Mouse (Mus musculus) kidney, embryonic 16.5 days (tissue): ENCODE results near the gene Bbs10. TPM values are rescaled to one million over a fixed set of nuclear protein-coding genes. Genes with fewer than 3 reads are reported as not detected.

Source experiments
- ATAC-seq: fragments of 200-750 bp; cut with Nextera tagmentation; 2 replicates; pipeline ENCODE4 v1.8.0; 2017; ENCODE audit warnings: moderate TSS enrichment; ENCODE audit not compliant: low FRiP score, low TSS enrichment
- H3K27ac ChIP-seq: fragments of 300-500 bp; sonication (generic); 2 replicates; pipeline ENCODE4 v1.5.1; 2014; ENCODE audit warnings: low read length
- H3K27me3 ChIP-seq: fragments of 300-500 bp; sonication (generic); 2 replicates; pipeline ENCODE4 v1.6.1; 2014; ENCODE audit warnings: low read length, control low read depth, mixed read lengths; ENCODE audit not compliant: insufficient read depth
- H3K36me3 ChIP-seq: fragments of 300-500 bp; sonication (generic); 2 replicates; pipeline ENCODE4 v1.6.1; 2014; ENCODE audit warnings: low read length, control low read depth, mixed read lengths; ENCODE audit not compliant: insufficient read depth
- H3K4me1 ChIP-seq: fragments of 300-500 bp; sonication (generic); 2 replicates; pipeline ENCODE4 v1.6.1; 2014; ENCODE audit warnings: low read length, control low read depth, mixed read lengths; ENCODE audit not compliant: insufficient read depth
- H3K4me2 ChIP-seq: fragments of 300-500 bp; sonication (generic); replicated peaks from 2 replicates; pipeline ENCODE4 v1.6.1; 2014; ENCODE audit warnings: low read depth, low read length
- H3K4me3 ChIP-seq: fragments of 300-500 bp; sonication (generic); 2 replicates; pipeline ENCODE4 v1.5.1; 2014; ENCODE audit warnings: mild to moderate bottlenecking, low read length
- H3K9ac ChIP-seq: fragments of 300-500 bp; sonication (generic); replicated peaks from 2 replicates; pipeline ENCODE4 v1.6.1; 2014; ENCODE audit warnings: low read length
- H3K9me3 ChIP-seq: fragments of 300-500 bp; sonication (generic); 2 replicates; pipeline ENCODE4 v1.6.1; 2016; ENCODE audit warnings: low read length, control low read depth
- WGBS: fragments of 180-500 bp; shearing (Covaris S2); extraction: QIAGEN DNeasy Blood & Tissue Kit; methylation state at CpG from one replicate; pipeline ENCODE4 v1.1.7; 2014; 5-methylcytosine and 5-hydroxymethylcytosine counted together
- polyA plus RNA-seq: library from polyadenylated mRNA; unstranded; fragments of >200 nt; fragmentation: Nextera tagmentation; extraction: Ambion mirVana; gene quantifications from 2 replicates; pipeline ENCODE4 v1.2.1, GENCODE M21; 2015

The Bbs10 gene
- polyA plus RNA-seq, 1 experiment from 2014 or later = 8.1 TPM

DNA sequence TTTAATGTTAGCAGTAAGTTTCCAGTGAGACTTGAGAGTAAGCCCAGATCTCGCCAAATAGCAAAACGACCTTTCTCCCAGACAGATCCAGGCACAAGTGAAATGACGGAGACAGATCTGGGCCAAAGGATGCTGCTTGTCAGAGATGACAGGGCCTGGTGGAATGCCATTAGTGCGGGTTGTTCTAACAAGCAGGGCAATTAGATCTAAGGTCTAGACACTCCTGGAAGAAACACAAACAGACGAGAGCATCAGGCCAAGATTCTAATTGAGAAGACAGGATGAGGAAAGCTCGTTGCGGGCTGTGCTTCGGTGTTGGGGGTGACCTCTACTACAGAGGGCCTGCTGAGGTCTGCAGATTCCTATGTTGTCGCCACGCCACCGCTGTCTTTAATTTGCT lies 40.8 kb downstream of the Bbs10 start:
- no peaks in the 10 kb centered on the region for H3K36me3 ChIP-seq
- H3K9ac ChIP-seq = no peak overlapping the region
- no peak overlapping the region for H3K27ac ChIP-seq
- no peak overlapping the region for H3K4me3 ChIP-seq
- H3K4me1 ChIP-seq = peaks cover 7% of the 10 kb centered on the region; the same call in 1 of the 2 replicates
- no peak; the same call in 1 of the 2 replicates for ATAC-seq
- H3K27me3 ChIP-seq = no peaks in the 10 kb centered on the region
- H3K9me3 ChIP-seq = no peaks in the 10 kb centered on the region
- H3K4me2 ChIP-seq = no peak overlapping the region
- whole genome bisulfite sequencing = 57% methylated on average over 11 of the region's 11 CpGs

DNA sequence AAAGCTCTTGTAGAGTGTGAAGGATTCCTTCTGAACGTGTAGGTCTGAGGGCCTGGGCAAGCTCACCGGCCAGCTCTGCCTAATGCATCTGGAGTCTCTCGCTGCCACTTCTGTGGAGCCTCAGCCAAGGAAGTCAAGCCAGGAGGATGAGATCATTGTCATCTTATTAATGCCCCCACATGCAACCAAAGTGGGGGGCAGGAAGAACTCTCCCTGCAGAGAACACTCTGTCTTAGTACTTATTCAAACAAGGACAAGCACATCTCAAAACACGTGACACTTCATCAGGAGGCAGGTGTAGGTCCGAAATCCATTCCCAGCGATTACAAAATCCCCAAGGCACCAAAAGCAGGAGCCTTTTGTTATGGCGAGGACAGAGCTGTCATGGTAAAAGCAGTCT lies 43.3 kb downstream of the Bbs10 start:
- 88% methylated on average over 7 of the region's 7 CpGs for WGBS
- Histone ChIP-seq H3K9me3 (no peaks in the 10 kb centered on the region), H3K27ac (no peak overlapping the region), H3K4me1 (no peaks in the 10 kb centered on the region), H3K9ac (no peak overlapping the region), H3K27me3 (no peaks in the 10 kb centered on the region), H3K36me3 (no peaks in the 10 kb centered on the region), H3K4me3 (no peak overlapping the region), H3K4me2 (no peak overlapping the region)
- no peak for ATAC-seq

DNA sequence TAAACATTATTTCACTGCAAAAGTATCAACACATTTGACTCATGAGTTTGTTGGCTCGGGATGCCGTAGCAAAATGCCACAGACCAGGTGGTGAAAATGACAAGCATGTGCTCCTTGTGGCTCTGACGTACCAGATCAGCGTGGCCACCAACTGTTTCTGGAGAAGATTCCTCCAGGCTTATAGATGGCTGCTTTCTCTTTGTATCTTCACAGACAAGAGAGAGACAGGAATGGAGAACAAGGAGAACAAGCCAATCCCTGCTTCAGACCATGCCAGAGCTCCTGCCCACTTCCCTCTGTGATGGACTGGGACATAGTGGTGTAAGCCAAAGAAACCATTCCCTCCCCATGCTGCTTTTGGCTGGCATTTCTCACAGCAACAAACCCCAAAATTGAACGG lies 45.1 kb downstream of the Bbs10 start:
- 87% methylated on average over 5 of the region's 5 CpGs for WGBS
- no peak overlapping the region for H3K27ac ChIP-seq
- no peak overlapping the region for H3K4me2 ChIP-seq
- H3K9me3 ChIP-seq = no peaks in the 10 kb centered on the region
- no peaks in the 10 kb centered on the region for H3K27me3 ChIP-seq
- no peak for ATAC-seq
- no peaks in the 10 kb centered on the region for H3K4me1 ChIP-seq
- no peak overlapping the region for H3K9ac ChIP-seq
- no peaks in the 10 kb centered on the region for H3K36me3 ChIP-seq
- no peak overlapping the region for H3K4me3 ChIP-seq

DNA sequence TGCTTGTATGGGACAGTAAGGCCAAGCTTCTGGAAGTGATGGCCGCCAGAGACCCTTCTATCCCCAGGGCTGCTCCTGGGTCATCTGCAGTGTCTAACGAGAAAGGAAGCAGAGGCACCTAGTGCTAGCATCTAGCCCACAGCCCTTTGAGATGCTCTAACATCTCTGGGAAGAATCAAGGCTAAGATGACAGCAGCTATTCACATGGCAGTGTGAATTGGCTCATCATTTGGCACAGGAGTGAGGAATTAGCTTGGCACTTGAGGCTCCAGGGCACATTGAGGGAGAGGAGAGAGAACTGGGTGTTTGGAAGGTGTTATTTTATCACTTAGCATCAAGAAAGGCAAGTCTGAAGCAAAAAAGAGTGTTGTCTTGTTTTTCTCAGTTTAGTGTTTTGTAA lies 49.8 kb downstream of the Bbs10 start:
- no peaks in the 10 kb centered on the region for H3K9me3 ChIP-seq
- H3K36me3 ChIP-seq = no peaks in the 10 kb centered on the region
- H3K4me1 ChIP-seq = no peaks in the 10 kb centered on the region
- WGBS = 26% methylated on average over 2 of the region's 2 CpGs
- H3K27ac ChIP-seq = no peak overlapping the region
- H3K4me2 ChIP-seq = no peak overlapping the region
- no peak overlapping the region for H3K9ac ChIP-seq
- no peak overlapping the region for H3K4me3 ChIP-seq
- no peaks in the 10 kb centered on the region for H3K27me3 ChIP-seq
- ATAC-seq = no peak

Other genes with a start within 250 kb of the Bbs10 start
- 7.1 and 8.6 TPM in 2 replicates for gene Osbpl8, start 133.9 kb upstream of the Bbs10 start, polyA plus RNA-seq
- 203 and 209 TPM in 2 replicates for gene Nap1l1, start 174.5 kb downstream of the Bbs10 start, polyA plus RNA-seq
- gene Phlda1, start 207.6 kb downstream of the Bbs10 start, polyA plus RNA-seq = 27.3 and 36.6 TPM in 2 replicates